Mouse (Mus musculus) small intestine, adult 2 months (tissue): ENCODE results near the gene Lcn3.

Experiments
- CTCF ChIP-seq: fragments of 200-500 bp; IDR thresholded peaks from 2 replicates; pipeline ENCODE4 v1.5.1; 2012; ENCODE audit warnings: low read depth, mild to moderate bottlenecking, control low read depth, inconsistent platforms, low read length, moderate library complexity, mixed read lengths; ENCODE audit not compliant: insufficient replicate concordance, insufficient read length; ENCODE audit errors: extremely low read depth
- POLR2A ChIP-seq: fragments of 200-500 bp; IDR thresholded peaks from 2 replicates; pipeline ENCODE4 v1.6.1; 2012; ENCODE audit warnings: low read depth, mild to moderate bottlenecking, control low read depth, inconsistent platforms, low read length, moderate library complexity

GRCm38 (mm10) chr2:25779076-25779475, 13.7 kb downstream of the Lcn3 start:
- TF ChIP-seq CTCF (no peak), POLR2A (no peak)
